Mouse (Mus musculus) adrenal gland, postnatal 14 days (tissue): ENCODE data around the gene Hagh. TPM values are rescaled to one million over a fixed set of nuclear protein-coding genes. Genes with fewer than 3 reads are reported as not detected.
A peak's percentile ranks its signal among the peaks of the same experiment; 100 is the strongest.

ENCODE experiments used
- DNase-seq: peaks from one replicate; pipeline ENCODE4 v3.0.0; 2021; ENCODE audit warnings: mixed read lengths
- total RNA-seq: library from RNA; stranded (reverse); gene quantifications from 2 replicates; pipeline ENCODE4 v1.2.3, GENCODE M21; 2021

The Hagh gene
- total RNA-seq, 1 experiment from 2014 or later = 150 TPM

- peak; percentile 99 for DNase-seq
Observed at GRCm38 (mm10) chr17:24886134-24886931, 46.4 kb downstream of the Hagh start, which contains the start of the genes Nubp2 and Spsb3. Gene Nubp2 (minus strand): TSS chr17:24886349. Gene Spsb3 (plus strand): TSS chr17:24886643.

- DNase-seq = no peak
Observed at GRCm38 (mm10) chr17:24886932-24887271, 47.0 kb downstream of the Hagh start.

- peak; percentile 26 for DNase-seq
Observed at GRCm38 (mm10) chr17:24887291-24888080, 47.5 kb downstream of the Hagh start.

GRCm38 (mm10) chr17:24888862-24889261 is 48.9 kb downstream of the Hagh start:
- DNase-seq = no peak

DNA sequence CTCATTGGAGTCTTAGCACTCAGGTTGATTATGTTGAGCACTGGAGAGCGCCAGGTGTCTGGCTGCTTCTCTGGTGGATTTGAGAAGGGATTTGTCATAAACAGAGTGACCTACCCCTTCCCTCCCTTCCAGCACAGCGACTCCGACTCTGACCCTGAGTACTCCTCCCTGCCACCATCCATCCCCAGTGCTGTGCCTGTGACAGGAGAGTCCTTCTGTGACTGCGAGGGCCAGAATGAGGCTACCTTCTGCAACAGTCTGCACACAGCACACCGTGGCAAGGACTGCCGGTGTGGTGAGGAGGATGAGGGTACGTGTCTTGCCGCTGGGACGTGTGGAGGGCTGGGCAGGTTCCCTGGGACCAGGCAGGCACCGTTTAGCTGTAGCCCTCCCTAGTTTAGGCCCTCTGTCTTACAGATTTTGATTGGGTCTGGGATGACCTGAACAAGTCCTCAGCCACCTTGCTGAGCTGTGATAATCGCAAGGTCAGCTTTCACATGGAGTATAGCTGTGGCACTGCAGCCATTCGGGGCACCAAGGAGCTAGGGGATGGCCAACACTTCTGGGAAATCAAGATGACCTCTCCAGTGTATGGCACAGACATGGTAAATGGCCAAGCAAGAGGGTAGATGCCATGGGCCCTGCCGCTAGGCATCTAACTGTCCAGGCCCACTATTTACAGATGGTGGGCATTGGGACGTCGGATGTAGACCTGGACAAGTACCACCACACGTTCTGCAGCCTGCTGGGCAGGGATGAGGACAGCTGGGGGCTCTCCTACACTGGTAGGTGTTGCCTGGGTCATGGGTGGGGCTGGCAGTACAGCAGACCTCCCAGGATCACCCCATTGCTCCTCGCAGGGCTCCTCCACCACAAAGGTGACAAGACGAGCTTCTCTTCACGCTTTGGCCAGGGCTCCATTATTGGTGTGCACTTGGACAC is 50.5 kb downstream of the Hagh start:
- DNase-seq = peak; percentile 27

- DNase-seq = peak; percentile 15
Observed at GRCm38 (mm10) chr17:24891321-24891720, 51.4 kb downstream of the Hagh start.

- DNase-seq = no peak
Observed at GRCm38 (mm10) chr17:24892785-24893184, 52.8 kb downstream of the Hagh start.

DNA sequence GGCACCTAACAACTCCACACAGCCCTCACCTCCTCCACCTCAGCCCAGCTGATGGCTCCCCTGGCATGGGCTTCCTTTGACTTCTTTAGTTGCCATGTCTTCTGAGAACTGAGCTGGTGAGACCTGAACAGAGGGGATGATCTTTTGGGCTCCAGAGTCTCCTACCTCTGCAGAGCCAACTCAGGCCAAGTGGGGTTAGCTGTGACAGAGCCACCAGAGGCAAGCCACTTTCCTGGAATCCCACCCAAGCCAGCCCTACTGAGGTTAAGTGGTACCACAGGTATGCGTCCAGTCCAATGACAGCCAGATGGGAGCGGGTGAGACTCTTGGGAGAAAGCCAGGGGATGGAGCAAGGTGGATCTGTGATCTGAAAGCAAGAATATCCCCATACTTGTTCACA is 53.3 kb downstream of the Hagh start:
- DNase-seq = no peak

GRCm38 (mm10) chr17:24894061-24894994 is 54.4 kb downstream of the Hagh start:
- peak; percentile 57 for DNase-seq

- DNase-seq = peak; percentile 92
Observed at GRCm38 (mm10) chr17:24894995-24895547, 55.1 kb downstream of the Hagh start, which contains the start of the genes Eme2 and Mrps34. Gene Eme2 (minus strand): TSS chr17:24895087. Gene Mrps34 (plus strand): TSS chr17:24895116.

DNA sequence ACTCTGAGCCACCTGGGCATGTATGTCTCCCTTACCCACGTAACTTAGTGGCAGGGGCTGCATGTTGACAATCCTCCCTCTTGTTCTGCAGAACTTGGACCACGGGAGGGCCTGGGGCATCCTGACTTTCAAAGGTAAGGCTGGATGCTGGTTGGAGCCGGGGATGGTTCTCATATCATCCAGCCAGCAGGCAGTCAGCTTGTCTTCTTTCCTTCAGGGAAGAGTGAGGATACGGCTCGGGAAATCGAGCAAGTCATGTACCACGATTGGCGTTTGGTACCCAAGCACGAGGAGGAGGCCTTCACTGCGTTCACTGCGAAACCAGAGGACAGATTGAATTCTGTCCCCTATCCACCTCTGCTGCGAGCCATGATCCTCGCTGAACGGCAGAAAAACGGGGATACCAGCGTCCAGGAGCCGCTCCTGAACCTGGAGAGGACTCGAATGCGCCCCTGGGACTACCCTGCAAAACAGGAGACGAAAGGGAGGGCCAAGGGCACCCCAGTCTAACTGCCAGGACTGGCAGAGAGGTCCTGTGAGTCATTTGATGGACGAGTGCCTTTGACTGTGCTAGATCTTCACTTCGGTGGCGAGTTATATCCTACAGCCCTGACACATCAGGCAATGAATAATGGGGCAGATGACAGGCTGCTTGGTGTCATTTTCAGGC is 55.8 kb downstream of the Hagh start:
- peak; percentile 82 for DNase-seq

DNA sequence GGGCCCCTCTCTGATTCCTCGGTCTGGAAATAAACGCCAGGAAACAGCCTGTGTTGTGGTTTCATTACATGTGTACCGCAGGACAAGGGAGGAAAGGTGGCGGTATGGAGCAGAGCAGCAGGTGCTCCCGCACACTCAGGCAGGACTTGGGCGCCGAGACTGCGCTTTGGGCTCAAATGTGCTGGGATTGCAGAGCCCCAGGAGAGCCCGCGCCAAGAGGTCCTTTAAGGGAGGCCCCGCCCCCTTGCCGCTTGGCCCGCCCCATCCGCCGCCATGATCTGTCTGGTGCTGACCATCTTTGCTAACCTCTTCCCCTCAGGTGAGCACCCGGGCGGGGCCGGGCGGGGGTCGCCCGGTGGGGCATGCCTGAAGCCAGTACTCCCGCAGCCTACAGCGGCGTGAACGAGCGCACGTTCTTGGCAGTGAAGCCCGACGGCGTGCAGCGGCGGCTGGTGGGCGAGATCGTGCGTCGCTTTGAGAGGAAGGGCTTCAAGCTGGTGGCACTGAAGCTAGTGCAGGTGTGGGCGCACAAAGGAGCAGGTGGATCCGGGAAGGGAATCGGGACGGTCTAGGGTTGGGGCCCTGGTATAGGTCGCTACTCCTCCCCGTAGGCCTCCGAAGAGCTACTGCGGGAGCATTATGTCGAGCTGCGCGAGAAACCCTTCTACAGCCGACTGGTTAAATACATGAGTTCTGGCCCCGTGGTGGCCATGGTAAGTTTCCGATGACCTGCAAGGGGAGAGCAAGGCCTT is 56.5 kb downstream of the Hagh start, which contains the start of gene Nme3:
Gene Nme3, plus strand, starts transcription at position 260 of the 752 bp plus-strand sequence.
- peak; percentile 91 for DNase-seq

- DNase-seq = no peak
Observed at GRCm38 (mm10) chr17:24896993-24897269, 57.0 kb downstream of the Hagh start.

DNA sequence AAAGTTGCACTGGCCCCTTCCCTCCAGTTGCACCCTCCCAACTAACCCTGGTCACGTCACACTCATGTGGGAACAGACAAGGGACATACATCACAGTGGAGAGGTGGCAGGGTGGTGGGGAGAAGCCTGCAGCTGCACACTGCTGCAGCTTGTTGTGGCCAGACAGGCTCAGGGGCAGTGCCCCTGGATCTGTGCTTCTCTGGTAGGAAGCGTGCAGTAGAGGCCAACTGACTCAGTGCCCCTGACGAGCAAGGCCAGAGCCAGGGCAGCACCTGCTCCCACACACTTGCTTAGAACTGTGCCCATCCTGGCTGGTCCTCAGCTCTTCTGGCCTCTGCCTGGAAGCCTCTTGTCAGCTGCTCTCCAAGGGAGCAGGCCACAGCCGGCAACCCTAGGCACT is 57.7 kb downstream of the Hagh start:
- peak; percentile 65 for DNase-seq

- peak; percentile 25 for DNase-seq
Observed at GRCm38 (mm10) chr17:24898041-24898854, 58.3 kb downstream of the Hagh start.

- peak; percentile 32 for DNase-seq
Observed at GRCm38 (mm10) chr17:24899153-24899552, 59.2 kb downstream of the Hagh start.

DNA sequence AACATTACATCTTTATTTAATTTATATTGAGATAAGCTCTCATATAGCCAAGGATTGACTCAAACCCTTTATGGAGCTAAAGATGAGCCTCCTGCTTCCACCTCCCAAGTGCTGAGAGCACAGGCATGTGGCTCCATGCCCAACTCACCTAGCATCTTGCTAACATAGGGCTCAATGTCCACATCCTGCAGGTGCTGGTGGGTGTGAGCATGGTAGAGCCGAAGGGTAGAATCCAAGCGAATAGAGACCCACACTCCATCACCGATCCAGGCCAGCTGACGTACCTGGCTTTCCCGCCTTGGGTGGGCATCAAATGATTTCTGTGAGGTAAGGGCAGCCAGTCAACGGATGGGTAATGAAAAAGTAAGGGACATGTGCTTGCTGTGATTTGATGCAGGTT is 60.1 kb downstream of the Hagh start:
- no peak for DNase-seq

DNA sequence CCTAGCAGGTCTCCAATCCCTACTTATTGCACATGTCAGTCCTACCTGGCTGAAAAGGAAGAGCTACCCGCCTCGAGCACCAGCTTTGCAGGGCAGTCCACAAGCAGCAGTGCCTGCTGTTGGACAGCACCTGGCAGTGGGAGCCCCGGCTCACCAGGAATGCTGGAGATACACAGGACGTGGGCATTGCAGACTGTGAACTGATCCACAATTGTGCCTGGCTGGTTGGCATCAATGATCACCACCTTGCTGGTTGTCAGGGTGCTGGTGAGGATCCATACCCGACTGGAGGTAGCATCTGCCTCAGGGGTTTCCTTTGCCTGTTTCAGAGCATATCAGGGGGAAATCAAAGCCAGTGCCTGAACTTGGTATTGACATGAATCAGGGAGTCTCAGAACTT is 62.2 kb downstream of the Hagh start:
- DNase-seq = no peak
